Comparison of ENCODE assay signal across 11 mouse cellular contexts in the genomic region with DNA sequence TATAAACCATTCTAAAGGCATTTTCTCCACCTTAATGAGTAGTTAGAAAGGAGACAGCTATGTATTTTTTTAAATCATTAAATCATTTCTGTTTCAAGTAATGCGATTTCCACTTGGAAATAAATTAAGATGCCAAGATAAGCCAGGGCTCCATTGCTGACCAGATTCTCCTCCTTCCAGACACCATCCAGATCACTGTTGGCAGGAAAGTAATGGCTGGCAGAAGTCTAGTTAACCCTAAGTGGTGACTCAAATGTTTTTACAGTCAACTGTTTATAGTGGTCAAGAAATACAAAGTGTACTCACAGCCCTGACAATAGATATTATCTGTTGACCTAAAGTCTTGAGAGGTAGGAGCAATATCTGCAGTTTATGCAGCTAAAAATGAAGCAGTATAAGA.
"Had no signal": no experiment of that assay in that cellular context is flagged by ENCODE, and none has a peak within 500 bp of the region (broad histone marks: within the 10 kb centered on the region; RNA-seq: fewer than 3 reads in every experiment).

No protein-coding gene starts in this region.

- DNase-seq: liver; liver, embryonic 13.5 days; liver, postnatal 0 days; lung, adult 18-20 months; lung, adult 2 months; lung, embryonic 14.5 days; lung, postnatal 10 days; lung, postnatal 14 days; lung, postnatal 36 days; lung, postnatal 4 days; midbrain, embryonic 14.5 days had no signal
